Mouse (Mus musculus) embryonic facial prominence, embryonic 13.5 days (tissue): ENCODE measurements around the gene Fam193a. TPM values are rescaled to one million over a fixed set of nuclear protein-coding genes. Genes with fewer than 3 reads are reported as not detected.

ENCODE experiments used
- ATAC-seq: fragments of 200-750 bp; cut with Nextera tagmentation; 2 replicates; pipeline ENCODE4 v1.8.0; 2017; ENCODE audit warnings: low read depth; ENCODE audit not compliant: insufficient number of reproducible peaks, insufficient read depth, low FRiP score, low TSS enrichment
- H3K27ac ChIP-seq: fragments of 300-500 bp; sonication (generic); 2 replicates; pipeline ENCODE4 v1.5.1; 2015; ENCODE audit warnings: moderate library complexity, mild to moderate bottlenecking, inconsistent platforms
- H3K27me3 ChIP-seq: fragments of 300-500 bp; sonication (generic); 2 replicates; pipeline ENCODE4 v1.6.1; 2015; ENCODE audit warnings: mild to moderate bottlenecking, inconsistent platforms
- H3K36me3 ChIP-seq: fragments of 300-500 bp; sonication (generic); 2 replicates; pipeline ENCODE4 v1.6.1; 2015; ENCODE audit warnings: mild to moderate bottlenecking, inconsistent platforms
- H3K4me1 ChIP-seq: fragments of 300-500 bp; sonication (generic); 2 replicates; pipeline ENCODE4 v1.6.1; 2015; ENCODE audit warnings: inconsistent platforms
- H3K4me2 ChIP-seq: fragments of 300-500 bp; sonication (generic); 2 replicates; pipeline ENCODE4 v1.6.1; 2015; ENCODE audit warnings: moderate library complexity, mild to moderate bottlenecking, inconsistent platforms
- H3K4me3 ChIP-seq: fragments of 300-500 bp; sonication (generic); 2 replicates; pipeline ENCODE4 v1.5.1; 2015; ENCODE audit warnings: mild to moderate bottlenecking, inconsistent platforms
- H3K9ac ChIP-seq: fragments of 300-500 bp; sonication (generic); 2 replicates; pipeline ENCODE4 v1.6.1; 2015; ENCODE audit warnings: mild to moderate bottlenecking, inconsistent platforms
- H3K9me3 ChIP-seq: fragments of 300-500 bp; sonication (generic); 2 replicates; pipeline ENCODE4 v1.6.1; 2016; ENCODE audit warnings: inconsistent platforms
- WGBS: fragments of 180-500 bp; shearing (Covaris S2); methylation state at CpG from one replicate; pipeline ENCODE4 v1.1.7; 2015; ENCODE audit warnings: mixed read lengths; 5-methylcytosine and 5-hydroxymethylcytosine counted together
- polyA plus RNA-seq: library from polyadenylated mRNA; unstranded; fragments of >200 nt; fragmentation: Nextera tagmentation; extraction: Ambion mirVana; gene quantifications from 2 replicates; pipeline ENCODE4 v1.2.1, GENCODE M21; 2015

Gene Fam193a
- polyA plus RNA-seq, 1 experiment from 2014 or later: 17.7 TPM

- H3K36me3 ChIP-seq: peaks cover 89% of the 10 kb centered on the region
- H3K4me1 ChIP-seq: no peaks in the 10 kb centered on the region
- no peak overlapping the region for H3K27ac ChIP-seq
- no peak overlapping the region for H3K4me3 ChIP-seq
- 85% methylated on average over 3 of the region's 3 CpGs for WGBS
- H3K4me2 ChIP-seq: no peak overlapping the region
- H3K9me3 ChIP-seq: no peaks in the 10 kb centered on the region
- H3K27me3 ChIP-seq: no peaks in the 10 kb centered on the region
- ATAC-seq: no peak
- H3K9ac ChIP-seq: no peak overlapping the region
Observed at GRCm38 (mm10) chr5:34430776-34431175, 61.0 kb downstream of the Fam193a start.

- H3K36me3 ChIP-seq: peaks cover 90% of the 10 kb centered on the region
- no peak overlapping the region for H3K9ac ChIP-seq
- H3K4me3 ChIP-seq: no peak overlapping the region
- no peaks in the 10 kb centered on the region for H3K9me3 ChIP-seq
- H3K27ac ChIP-seq: no peak overlapping the region
- WGBS: 88% methylated on average over 1 of the region's 1 CpGs
- no peak overlapping the region for H3K4me2 ChIP-seq
- H3K27me3 ChIP-seq: no peaks in the 10 kb centered on the region
- no peaks in the 10 kb centered on the region for H3K4me1 ChIP-seq
- ATAC-seq: no peak
Observed at GRCm38 (mm10) chr5:34433786-34434185, 64.1 kb downstream of the Fam193a start.

GRCm38 (mm10) chr5:34434241-34434640 is 64.5 kb downstream of the Fam193a start:
- Histone ChIP-seq H3K27ac (no peak overlapping the region), H3K4me3 (no peak overlapping the region), H3K27me3 (no peaks in the 10 kb centered on the region), H3K9ac (no peak overlapping the region), H3K9me3 (no peaks in the 10 kb centered on the region), H3K4me2 (no peak overlapping the region), H3K4me1 (no peaks in the 10 kb centered on the region), H3K36me3 (peaks cover 89% of the 10 kb centered on the region)
- no peak for ATAC-seq
- 88% methylated on average over 3 of the region's 3 CpGs for WGBS

DNA sequence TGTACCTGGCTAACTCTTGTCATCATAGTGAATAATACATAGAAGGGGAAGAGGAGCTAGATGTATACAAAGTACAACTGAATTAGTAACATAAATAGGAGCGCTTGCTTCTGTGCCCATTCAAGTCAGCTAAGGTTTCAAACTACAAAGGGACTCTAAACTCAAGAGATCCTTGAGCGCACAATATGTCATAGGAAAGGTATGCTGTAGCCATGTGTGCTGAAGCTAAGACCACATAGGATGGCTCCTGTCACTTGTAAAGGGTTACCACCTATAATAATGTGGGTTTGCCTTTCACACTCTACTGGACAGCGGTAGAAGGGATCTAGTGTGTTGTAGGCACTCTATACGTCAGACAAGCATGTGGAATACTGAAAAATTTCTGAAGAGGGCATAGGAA is 68.3 kb downstream of the Fam193a start:
- H3K4me1 ChIP-seq: no peaks in the 10 kb centered on the region
- WGBS: 89% methylated on average over 4 of the region's 4 CpGs
- H3K4me3 ChIP-seq: no peak overlapping the region
- H3K9me3 ChIP-seq: no peaks in the 10 kb centered on the region
- H3K27ac ChIP-seq: no peak overlapping the region
- no peak overlapping the region for H3K4me2 ChIP-seq
- H3K9ac ChIP-seq: no peak overlapping the region
- ATAC-seq: no peak
- peaks cover 88% of the 10 kb centered on the region for H3K36me3 ChIP-seq
- no peaks in the 10 kb centered on the region for H3K27me3 ChIP-seq

DNA sequence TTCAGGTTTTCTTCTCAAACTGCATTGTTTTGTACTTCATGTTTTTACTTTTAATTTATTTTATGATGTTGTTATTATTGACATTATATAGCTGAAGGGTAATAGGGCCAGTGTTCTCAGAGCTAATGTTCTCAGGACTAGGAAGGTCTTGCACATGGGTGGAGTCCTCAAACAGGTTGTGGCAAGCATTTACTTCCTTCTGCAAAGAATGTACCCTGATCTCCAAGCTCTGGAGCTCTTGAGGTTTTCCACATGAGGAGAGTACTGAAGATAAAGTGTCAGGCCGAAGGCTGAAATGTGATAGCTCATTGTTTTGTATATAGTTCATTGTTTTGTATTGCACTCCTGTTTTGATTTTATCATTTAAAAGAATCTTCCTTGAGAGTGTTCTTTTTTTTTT is 68.9 kb downstream of the Fam193a start:
- 73% methylated on average over 1 of the region's 1 CpGs for WGBS
- no peak for ATAC-seq
- peaks cover 88% of the 10 kb centered on the region for H3K36me3 ChIP-seq
- no peaks in the 10 kb centered on the region for H3K27me3 ChIP-seq
- H3K4me1 ChIP-seq: no peaks in the 10 kb centered on the region
- H3K4me3 ChIP-seq: no peak overlapping the region
- no peak overlapping the region for H3K27ac ChIP-seq
- no peaks in the 10 kb centered on the region for H3K9me3 ChIP-seq
- H3K4me2 ChIP-seq: no peak overlapping the region
- H3K9ac ChIP-seq: no peak overlapping the region

- WGBS: 93% methylated on average over 2 of the region's 2 CpGs
- Histone ChIP-seq H3K27me3 (no peaks in the 10 kb centered on the region), H3K4me3 (no peak overlapping the region), H3K9ac (no peak overlapping the region), H3K4me1 (no peaks in the 10 kb centered on the region), H3K27ac (no peak overlapping the region), H3K36me3 (peaks cover 89% of the 10 kb centered on the region), H3K9me3 (no peaks in the 10 kb centered on the region), H3K4me2 (no peak overlapping the region)
- ATAC-seq: no peak
Observed at GRCm38 (mm10) chr5:34439768-34440167, 70.0 kb downstream of the Fam193a start.

- Histone ChIP-seq H3K9ac (no peak overlapping the region), H3K27ac (no peak overlapping the region), H3K27me3 (no peaks in the 10 kb centered on the region), H3K36me3 (peaks cover 94% of the 10 kb centered on the region), H3K9me3 (no peaks in the 10 kb centered on the region), H3K4me2 (no peak overlapping the region), H3K4me1 (no peaks in the 10 kb centered on the region), H3K4me3 (no peak overlapping the region)
- WGBS: 90% methylated on average over 2 of the region's 2 CpGs
- no peak for ATAC-seq
Observed at GRCm38 (mm10) chr5:34441797-34442196, 72.1 kb downstream of the Fam193a start.

DNA sequence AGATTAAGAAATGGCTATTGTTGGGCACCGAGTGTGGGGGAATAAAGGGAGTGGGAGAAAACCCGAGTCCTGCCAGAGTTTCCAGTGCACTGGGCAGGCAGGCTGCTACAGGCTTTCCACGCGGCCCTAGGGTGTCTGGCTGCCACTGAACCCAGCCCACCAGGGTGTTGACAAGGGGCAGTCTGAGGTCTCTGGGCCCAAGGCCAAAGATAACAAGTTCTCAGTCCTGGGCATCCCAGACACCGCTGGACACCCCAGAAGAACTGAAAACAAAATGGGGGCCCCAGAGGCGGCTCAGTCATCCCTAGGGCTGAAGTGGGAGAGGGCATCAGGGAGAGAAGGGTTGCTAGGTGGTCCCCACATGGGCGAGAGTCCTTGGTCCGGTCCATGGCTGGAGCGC is 76.5 kb downstream of the Fam193a start:
- Histone ChIP-seq H3K4me2 (no peak overlapping the region), H3K4me3 (no peak overlapping the region), H3K27ac (no peak overlapping the region), H3K4me1 (no peaks in the 10 kb centered on the region), H3K27me3 (no peaks in the 10 kb centered on the region), H3K9ac (no peak overlapping the region), H3K36me3 (peaks cover 73% of the 10 kb centered on the region), H3K9me3 (no peaks in the 10 kb centered on the region)
- 88% methylated on average over 9 of the region's 9 CpGs for WGBS
- no peak for ATAC-seq

DNA sequence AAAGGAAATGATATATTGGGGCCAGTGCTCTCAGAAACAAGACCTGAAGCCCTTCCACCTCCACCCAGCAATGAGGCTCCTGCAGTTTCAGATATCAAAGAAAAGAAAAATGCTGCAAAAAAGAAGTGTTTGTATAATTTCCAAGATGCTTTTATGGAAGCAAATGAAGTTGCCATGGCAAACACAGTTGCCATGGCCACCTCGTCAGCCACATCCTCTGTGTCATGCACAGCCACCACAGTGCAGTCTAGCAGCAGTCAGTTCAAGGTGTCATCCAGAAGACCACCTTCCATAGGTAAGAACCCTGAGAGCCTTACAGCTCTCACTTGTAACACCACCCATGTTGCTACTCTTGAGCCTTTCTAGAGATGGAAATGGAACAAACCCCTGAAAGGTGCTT is 89.3 kb downstream of the Fam193a start:
- Histone ChIP-seq H3K4me3 (no peak overlapping the region), H3K27me3 (no peaks in the 10 kb centered on the region), H3K36me3 (peaks cover 79% of the 10 kb centered on the region), H3K9me3 (no peaks in the 10 kb centered on the region), H3K9ac (no peak overlapping the region), H3K4me2 (no peak overlapping the region), H3K27ac (no peak overlapping the region), H3K4me1 (no peaks in the 10 kb centered on the region)
- no peak for ATAC-seq
- 94% methylated on average over 1 of the region's 1 CpGs for WGBS

DNA sequence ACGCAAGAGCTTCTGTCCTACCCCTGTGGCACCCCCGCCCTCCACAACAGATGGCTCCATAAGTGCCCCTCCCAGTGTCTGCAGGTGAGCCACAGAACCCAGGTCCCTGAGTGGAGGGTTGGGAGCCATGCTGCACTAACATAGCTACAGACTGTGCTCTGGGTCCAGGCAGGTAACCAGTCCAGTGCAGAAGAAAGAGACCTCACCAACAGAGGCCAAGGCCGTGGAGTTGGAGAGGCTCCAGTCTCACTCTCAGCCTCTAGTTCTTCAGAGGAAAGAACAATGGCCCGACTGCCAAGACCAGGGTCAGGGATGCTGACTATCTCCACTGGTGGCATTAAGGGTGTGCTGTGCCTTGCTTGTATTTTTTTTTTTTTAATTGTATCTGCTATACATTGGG is 91.6 kb downstream of the Fam193a start:
- H3K36me3 ChIP-seq: peaks cover 91% of the 10 kb centered on the region
- WGBS: 90% methylated on average over 4 of the region's 4 CpGs
- H3K27me3 ChIP-seq: no peaks in the 10 kb centered on the region
- H3K4me2 ChIP-seq: no peak overlapping the region
- no peak overlapping the region for H3K4me3 ChIP-seq
- no peaks in the 10 kb centered on the region for H3K4me1 ChIP-seq
- H3K9ac ChIP-seq: no peak overlapping the region
- H3K9me3 ChIP-seq: no peaks in the 10 kb centered on the region
- H3K27ac ChIP-seq: no peak overlapping the region
- no peak for ATAC-seq

GRCm38 (mm10) chr5:34461841-34462240 is 92.1 kb downstream of the Fam193a start:
- Histone ChIP-seq H3K4me2 (no peak overlapping the region), H3K4me1 (no peaks in the 10 kb centered on the region), H3K36me3 (peaks cover 93% of the 10 kb centered on the region), H3K27me3 (no peaks in the 10 kb centered on the region), H3K4me3 (no peak overlapping the region), H3K27ac (no peak overlapping the region), H3K9me3 (no peaks in the 10 kb centered on the region), H3K9ac (no peak overlapping the region)
- 93% methylated on average over 6 of the region's 6 CpGs for WGBS
- ATAC-seq: no peak

- Histone ChIP-seq H3K9ac (no peak overlapping the region), H3K4me2 (no peak overlapping the region), H3K4me3 (no peak overlapping the region), H3K27me3 (no peaks in the 10 kb centered on the region), H3K4me1 (no peaks in the 10 kb centered on the region), H3K36me3 (peaks cover 83% of the 10 kb centered on the region), H3K9me3 (no peaks in the 10 kb centered on the region), H3K27ac (no peak overlapping the region; the same call in 1 of the 2 replicates)
- no peak for ATAC-seq
- 78% methylated on average over 1 of the region's 1 CpGs for WGBS
Observed at GRCm38 (mm10) chr5:34466079-34466478, 96.3 kb downstream of the Fam193a start.

- no peaks in the 10 kb centered on the region for H3K4me1 ChIP-seq
- no peak for ATAC-seq
- H3K9me3 ChIP-seq: no peaks in the 10 kb centered on the region
- no peak overlapping the region for H3K4me2 ChIP-seq
- 94% methylated on average over 2 of the region's 2 CpGs for WGBS
- H3K27ac ChIP-seq: no peak overlapping the region
- H3K9ac ChIP-seq: no peak overlapping the region
- no peak overlapping the region for H3K4me3 ChIP-seq
- H3K27me3 ChIP-seq: no peaks in the 10 kb centered on the region
- peaks cover 77% of the 10 kb centered on the region for H3K36me3 ChIP-seq
Observed at GRCm38 (mm10) chr5:34466648-34467047, 96.9 kb downstream of the Fam193a start.
